8 mouse cellular contexts compared by ENCODE assay signal in the genomic region with DNA sequence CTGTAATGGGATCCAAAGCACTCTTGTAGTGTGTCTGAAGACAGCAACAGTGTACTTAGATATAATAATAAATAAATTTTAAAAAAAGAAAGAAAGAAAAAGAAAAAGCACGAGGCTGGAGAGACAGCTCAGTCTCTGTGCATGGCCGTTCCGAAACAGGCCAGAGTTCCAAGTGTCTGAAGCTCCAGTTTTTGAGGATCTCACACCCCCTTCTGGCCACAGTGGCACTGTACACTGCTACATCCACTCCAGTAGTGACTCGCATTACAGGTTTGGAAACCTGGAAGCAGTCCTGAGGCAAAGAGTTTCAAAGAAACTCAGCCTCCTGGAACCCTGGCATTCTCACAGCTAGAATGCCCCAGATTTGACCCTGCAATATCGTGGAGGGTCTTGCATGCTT. TPM values are rescaled to one million over a fixed set of nuclear protein-coding genes. Genes with fewer than 3 reads are reported as not detected.
DNase-seq lines count a peak whose midpoint lies in the region; ATAC-seq lines count a peak whose summit lies in the region.

No protein-coding gene starts in this region.

- H3K4me2 ChIP-seq in heart, embryonic 12.5 days, result no peak overlapping the region
- no peak overlapping the region for H3K4me2 ChIP-seq in heart, embryonic 15.5 days

- no peak for DNase-seq in heart, embryonic 10.5 days (ENCODE audit: low spot score)
- DNase-seq in ES-CJ7 (ENCODE audit: low read depth, low spot score), result peak; percentile 78
- peak; percentile 76 for DNase-seq in cerebellum, adult 9-11 months
- DNase-seq in kidney, postnatal 36 days, result peak; percentile 88
- peak; percentile 79 to 86 for DNase-seq in lung, postnatal 4 days
- DNase-seq in thymus, postnatal 0 days (ENCODE audit: low spot score), result peak; percentile 70

- no peak overlapping the region for H3K4me3 ChIP-seq in heart, embryonic 12.5 days
- H3K4me3 ChIP-seq in heart, embryonic 10.5 days, result no peak overlapping the region
- H3K4me3 ChIP-seq in heart, embryonic 15.5 days, result no peak overlapping the region

- no peak overlapping the region for H3K27ac ChIP-seq in heart, embryonic 12.5 days (ENCODE audit: poor library complexity, severe bottlenecking)
- no peak overlapping the region for H3K27ac ChIP-seq in heart, embryonic 10.5 days
- no peak overlapping the region for H3K27ac ChIP-seq in heart, embryonic 15.5 days

- peaks cover 70% of the 10 kb centered on the region for H3K36me3 ChIP-seq in heart, embryonic 12.5 days
- H3K36me3 ChIP-seq in heart, embryonic 10.5 days, result peaks cover 76% of the 10 kb centered on the region
- peaks cover 54% of the 10 kb centered on the region for H3K36me3 ChIP-seq in heart, embryonic 15.5 days

- no peak overlapping the region for H3K9ac ChIP-seq in heart, embryonic 12.5 days
- no peak overlapping the region for H3K9ac ChIP-seq in heart, embryonic 15.5 days

- no peaks in the 10 kb centered on the region for H3K9me3 ChIP-seq in heart, embryonic 12.5 days (replicated peaks)
- H3K9me3 ChIP-seq in heart, embryonic 10.5 days, result no peaks in the 10 kb centered on the region
- H3K9me3 ChIP-seq in heart, embryonic 15.5 days (replicated peaks), result no peaks in the 10 kb centered on the region

- WGBS in heart, embryonic 12.5 days, result 51% methylated on average over 5 of the region's 5 CpGs
- 53% methylated on average over 5 of the region's 5 CpGs for WGBS in heart, embryonic 10.5 days
- WGBS in heart, embryonic 15.5 days, result 33% methylated on average over 5 of the region's 5 CpGs

- H3K27me3 ChIP-seq in heart, embryonic 12.5 days (replicated peaks), result no peaks in the 10 kb centered on the region
- no peaks in the 10 kb centered on the region for H3K27me3 ChIP-seq in heart, embryonic 10.5 days (ENCODE audit: insufficient read depth, poor library complexity, severe bottlenecking)
- H3K27me3 ChIP-seq in heart, embryonic 15.5 days, result no peaks in the 10 kb centered on the region

- peak; percentile 58; the same call in 1 of the 2 replicates for ATAC-seq in heart, embryonic 12.5 days (ENCODE audit: insufficient number of reproducible peaks, low FRiP score)
- ATAC-seq in heart, embryonic 15.5 days (replicated peaks; ENCODE audit: insufficient number of reproducible peaks, insufficient read depth, low FRiP score, low read depth), result 0 out of 2 replicates have a peak, but pooled peaks have one; percentile 48

- 0 out of 2 replicates have a peak, but pooled peaks cover 3% of the 10 kb centered on the region for H3K4me1 ChIP-seq in heart, embryonic 12.5 days (replicated peaks)
- peaks cover 17% of the 10 kb centered on the region for H3K4me1 ChIP-seq in heart, embryonic 10.5 days
- 0 out of 2 replicates have a peak, but pooled peaks cover 3% of the 10 kb centered on the region for H3K4me1 ChIP-seq in heart, embryonic 15.5 days (replicated peaks)

RNA-seq across cellular contexts. Expression of a gene that starts 9.9 kb away (rescaled TPM):
- polyA plus RNA-seq in heart, embryonic 12.5 days (2016; fragmentation: Nextera tagmentation; extraction: Ambion mirVana), result 99.6 and 102 TPM in 2 replicates
- polyA plus RNA-seq in heart, embryonic 10.5 days (2016; fragmentation: Nextera tagmentation; extraction: Ambion mirVana), result 90.8 and 92.0 TPM in 2 replicates
- 70.8 and 99.5 TPM in 2 replicates for polyA plus RNA-seq in heart, embryonic 15.5 days (2015; fragmentation: Nextera tagmentation; extraction: Ambion mirVana)
- polyA plus RNA-seq in thymus, postnatal 0 days (2015; fragmentation: Nextera tagmentation; extraction: Ambion mirVana), result 119 and 125 TPM in 2 replicates

RNA-seq across cellular contexts. Expression of a gene that starts 13.9 kb away (rescaled TPM):
- 34.8 and 38.1 TPM in 2 replicates for polyA plus RNA-seq in heart, embryonic 12.5 days (2016; fragmentation: Nextera tagmentation; extraction: Ambion mirVana)
- 54.8 and 56.8 TPM in 2 replicates for polyA plus RNA-seq in heart, embryonic 10.5 days (2016; fragmentation: Nextera tagmentation; extraction: Ambion mirVana)
- 22.1 and 33.6 TPM in 2 replicates for polyA plus RNA-seq in heart, embryonic 15.5 days (2015; fragmentation: Nextera tagmentation; extraction: Ambion mirVana)
- polyA plus RNA-seq in thymus, postnatal 0 days (2015; fragmentation: Nextera tagmentation; extraction: Ambion mirVana), result 107 and 114 TPM in 2 replicates

RNA-seq across cellular contexts. Expression of a gene that starts 14.1 kb away (rescaled TPM):
- 13.2 and 18.4 TPM in 2 replicates for polyA plus RNA-seq in heart, embryonic 12.5 days (2016; fragmentation: Nextera tagmentation; extraction: Ambion mirVana)
- 12.8 and 14.4 TPM in 2 replicates for polyA plus RNA-seq in heart, embryonic 10.5 days (2016; fragmentation: Nextera tagmentation; extraction: Ambion mirVana)
- 10.4 and 14.6 TPM in 2 replicates for polyA plus RNA-seq in heart, embryonic 15.5 days (2015; fragmentation: Nextera tagmentation; extraction: Ambion mirVana)
- polyA plus RNA-seq in thymus, postnatal 0 days (2015; fragmentation: Nextera tagmentation; extraction: Ambion mirVana), result 17.8 and 20.1 TPM in 2 replicates

RNA-seq across cellular contexts. Expression of a gene that starts 31.0 kb away (rescaled TPM):
- polyA plus RNA-seq in heart, embryonic 12.5 days (2016; fragmentation: Nextera tagmentation; extraction: Ambion mirVana), result 64.9 and 65.7 TPM in 2 replicates
- polyA plus RNA-seq in heart, embryonic 10.5 days (2016; fragmentation: Nextera tagmentation; extraction: Ambion mirVana), result 59.0 and 69.9 TPM in 2 replicates
- polyA plus RNA-seq in heart, embryonic 15.5 days (2015; fragmentation: Nextera tagmentation; extraction: Ambion mirVana), result 45.4 and 64.8 TPM in 2 replicates
- polyA plus RNA-seq in thymus, postnatal 0 days (2015; fragmentation: Nextera tagmentation; extraction: Ambion mirVana), result 31.6 and 31.9 TPM in 2 replicates

RNA-seq across cellular contexts. Expression of a gene that starts 54.2 kb away (rescaled TPM):
- 56.5 and 58.9 TPM in 2 replicates for polyA plus RNA-seq in heart, embryonic 12.5 days (2016; fragmentation: Nextera tagmentation; extraction: Ambion mirVana)
- 53.1 and 60.4 TPM in 2 replicates for polyA plus RNA-seq in heart, embryonic 10.5 days (2016; fragmentation: Nextera tagmentation; extraction: Ambion mirVana)
- polyA plus RNA-seq in heart, embryonic 15.5 days (2015; fragmentation: Nextera tagmentation; extraction: Ambion mirVana), result 45.0 and 51.4 TPM in 2 replicates
- 48.0 and 54.8 TPM in 2 replicates for polyA plus RNA-seq in thymus, postnatal 0 days (2015; fragmentation: Nextera tagmentation; extraction: Ambion mirVana)
